Mouse (Mus musculus) adipocyte (in vitro differentiated cells): ENCODE measurements around the gene Gm21425.
"Not testable (repeated sequence)": the region's sequence is repeated elsewhere in the genome, so short reads cannot be mapped to it uniquely, and the experiment has no call there.

Experiments
- DNase-seq: peaks from one replicate; pipeline ENCODE4 v3.0.0-alpha.2; 2016; ENCODE audit warnings: low spot score

Gm21425 gene

GRCm38 (mm10) chrY:13161668-13162067 lies at the start of gene Gm21425:
Gm21425 (plus strand) TSS chrY:13161968.
- not testable (repeated sequence) for DNase-seq

GRCm38 (mm10) chrY:13133392-13133791 lies 28.4 kb upstream of the Gm21425 start, which contains the start of gene Gm21891:
Gm21891 (minus strand) TSS chrY:13133492.
- not testable (repeated sequence) for DNase-seq
